Mouse (Mus musculus) spleen, postnatal 14 days (tissue): ENCODE measurements around the gene Irak3.
"Not testable (repeated sequence)": the region's sequence is repeated elsewhere in the genome, so short reads cannot be mapped to it uniquely, and the experiment has no call there.

Source experiments
- DNase-seq, 2 experiments: peaks; one replicate each; pipeline ENCODE4 v3.0.0; 2021 to 2022; ENCODE audit warnings: low spot score in 2 of 2

Irak3 gene

GRCm38 (mm10) chr10:120201961-120202402, at the start of gene Irak3:
Irak3 (minus strand) TSS chr10:120202130.
- peak; percentile 75 to 87 for DNase-seq

DNA sequence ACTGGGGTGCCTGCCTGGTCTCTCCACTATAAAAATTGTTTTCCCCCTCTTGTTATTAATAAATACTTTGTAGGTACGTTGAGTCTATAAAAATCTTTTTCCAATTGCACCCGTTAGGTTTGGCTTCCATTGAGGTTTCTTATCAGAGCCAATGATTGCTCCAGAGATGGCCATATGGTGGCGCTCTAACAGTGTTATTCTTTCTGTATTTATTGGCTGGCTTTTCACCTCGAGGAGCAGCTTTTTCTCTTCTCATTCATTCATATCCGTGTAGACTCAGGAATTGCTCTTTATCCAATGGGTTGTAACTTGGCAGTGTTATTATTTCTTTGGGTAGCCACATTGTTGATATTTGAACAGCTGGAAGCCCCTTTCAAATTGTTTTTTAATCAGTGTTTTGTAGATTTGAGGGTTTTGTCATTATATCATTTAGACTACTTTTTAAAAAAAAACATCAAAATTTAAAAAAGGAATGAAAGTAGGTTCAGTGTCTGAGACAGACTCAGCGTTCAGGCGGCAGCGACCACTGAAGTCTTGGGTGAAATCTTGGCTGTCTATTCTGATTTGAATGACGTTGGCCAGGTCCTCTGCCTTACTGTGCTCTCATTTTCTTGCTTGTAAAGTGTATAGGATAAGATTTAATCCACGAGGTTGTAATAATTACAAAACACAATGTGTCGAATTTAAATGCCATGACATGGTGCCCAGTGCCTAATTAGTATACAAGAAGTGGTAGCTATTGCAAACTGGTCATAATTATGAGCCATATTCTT, 49.2 kb upstream of the Irak3 start:
- no peak for DNase-seq

- peak in 1 of 2 experiments; percentile 38 for DNase-seq
These were observed 45.2 kb upstream of the Irak3 start for GRCm38 (mm10) chr10:120246994-120247750.

- no peak for DNase-seq
These were observed 43.8 kb upstream of the Irak3 start for GRCm38 (mm10) chr10:120245681-120246080.

- no peak for DNase-seq
These were observed 40.5 kb upstream of the Irak3 start for GRCm38 (mm10) chr10:120242421-120242820.

DNA sequence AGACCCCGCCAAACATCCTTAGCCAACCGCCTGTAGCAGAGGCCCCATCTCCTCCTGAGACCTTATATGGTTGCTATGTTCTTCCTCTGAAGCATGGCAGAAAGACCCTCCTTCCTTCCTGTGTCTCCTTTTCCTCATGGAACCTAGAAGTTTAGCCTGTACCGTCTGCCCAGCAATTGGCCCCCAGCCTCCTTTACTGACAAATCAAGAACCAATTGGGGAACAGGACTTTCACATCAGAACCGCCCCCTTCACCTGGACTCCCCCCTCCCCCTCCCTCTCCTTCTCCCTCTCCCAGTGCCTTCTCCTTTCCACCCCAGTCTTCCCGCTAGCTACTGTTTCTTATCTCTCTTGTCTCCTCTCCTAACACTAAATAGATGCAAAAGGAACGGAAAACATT, 37.5 kb upstream of the Irak3 start:
- DNase-seq, result no peak

- DNase-seq, result no peak
These were observed 36.3 kb upstream of the Irak3 start for GRCm38 (mm10) chr10:120238241-120238640.

GRCm38 (mm10) chr10:120236855-120237254, 34.9 kb upstream of the Irak3 start:
- DNase-seq, result no peak

GRCm38 (mm10) chr10:120233655-120234367, 31.9 kb upstream of the Irak3 start:
- DNase-seq, result peak; percentile 15 to 40

- DNase-seq, result peak; percentile 56 to 76
These were observed 29.8 kb upstream of the Irak3 start for GRCm38 (mm10) chr10:120231718-120232117.

DNA sequence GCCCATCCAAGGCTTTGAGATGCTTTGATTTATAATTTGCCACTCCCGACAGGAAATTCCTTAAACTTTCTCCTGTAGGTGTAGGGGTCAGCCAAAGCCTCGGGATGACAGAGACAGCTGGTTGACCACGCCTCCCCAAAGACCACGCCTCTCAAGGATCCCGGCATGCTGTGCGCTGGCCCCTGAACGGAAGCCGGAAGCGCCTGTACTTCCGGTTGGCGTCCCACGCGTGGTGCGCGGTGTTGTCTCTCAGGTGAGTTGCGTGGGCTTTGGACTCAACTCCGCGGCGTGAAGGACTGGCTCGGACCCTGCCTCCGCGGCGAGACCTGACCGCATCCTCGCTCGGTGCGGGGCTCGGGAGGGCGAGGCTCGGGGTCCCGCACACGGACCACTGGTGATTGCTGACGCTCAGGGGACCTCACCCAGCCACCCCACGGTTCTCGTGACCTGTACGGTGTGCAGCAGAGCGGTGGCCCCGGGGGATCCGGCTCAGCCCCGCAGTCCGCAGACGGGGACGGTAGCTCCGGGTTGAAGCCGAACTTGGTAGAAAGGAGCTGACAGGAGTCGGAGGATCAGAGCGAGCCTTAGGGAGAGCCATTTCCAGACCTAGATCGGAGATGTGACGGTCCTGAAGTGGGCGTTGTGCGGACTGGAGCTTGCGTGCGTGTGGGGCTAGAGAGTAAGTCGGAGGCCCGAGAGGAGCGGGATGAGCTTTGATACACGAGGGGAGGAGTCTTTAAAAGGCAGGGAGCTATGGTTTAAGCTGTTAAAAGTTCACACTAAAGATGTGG, 25.1 kb upstream of the Irak3 start, which contains the start of gene Llph:
Gene Llph, plus strand, starts transcription at position 200 of the 791 bp plus-strand sequence.
- peak; percentile 69 to 80 for DNase-seq

- no peak for DNase-seq
These were observed 18.8 kb upstream of the Irak3 start for GRCm38 (mm10) chr10:120220776-120221175.

- DNase-seq, result no peak
These were observed 17.8 kb upstream of the Irak3 start for GRCm38 (mm10) chr10:120219578-120220359.

GRCm38 (mm10) chr10:120218996-120219395, 17.1 kb upstream of the Irak3 start:
- no peak for DNase-seq

GRCm38 (mm10) chr10:120217099-120217498, 15.2 kb upstream of the Irak3 start:
- not testable (repeated sequence) for DNase-seq

- no peak for DNase-seq
These were observed 8.2 kb upstream of the Irak3 start for GRCm38 (mm10) chr10:120210096-120210495.

DNA sequence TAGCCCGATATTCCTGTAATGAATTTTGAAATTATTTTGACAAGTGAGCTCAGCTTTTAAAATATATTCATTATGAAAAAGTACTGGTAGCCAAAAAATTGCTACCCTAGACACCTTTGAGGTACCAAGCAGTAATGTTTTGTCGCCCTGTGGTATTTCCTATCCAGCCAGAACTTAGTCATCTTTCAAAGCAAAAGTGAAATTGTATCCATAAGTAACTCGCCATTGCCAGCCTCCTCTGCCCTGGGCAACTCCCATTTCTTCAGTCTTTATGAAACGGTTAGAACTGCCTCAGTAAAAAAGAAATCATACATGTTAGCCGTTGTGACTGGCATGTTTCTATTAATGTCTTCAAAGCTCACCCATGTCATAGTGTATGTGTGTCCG, 7.6 kb upstream of the Irak3 start:
- DNase-seq, result no peak

GRCm38 (mm10) chr10:120208575-120209538, 6.9 kb upstream of the Irak3 start:
- peak; percentile 45 to 64 for DNase-seq

- DNase-seq, result no peak
These were observed 6.1 kb upstream of the Irak3 start for GRCm38 (mm10) chr10:120208015-120208414.
